Mouse (Mus musculus) E14TG2a.4 (cell line): Measurements from ENCODE around the gene Fam107a.

Source experiments
- CTCF ChIP-seq: conservative IDR thresholded peaks from 2 replicates; pipeline ENCODE4 v1.5.1; 2014; ENCODE audit warnings: low read length
- NANOG ChIP-seq: IDR thresholded peaks from 2 replicates; pipeline ENCODE4 v1.6.1; 2014; ENCODE audit warnings: borderline replicate concordance, low read length, mixed read lengths

DNA sequence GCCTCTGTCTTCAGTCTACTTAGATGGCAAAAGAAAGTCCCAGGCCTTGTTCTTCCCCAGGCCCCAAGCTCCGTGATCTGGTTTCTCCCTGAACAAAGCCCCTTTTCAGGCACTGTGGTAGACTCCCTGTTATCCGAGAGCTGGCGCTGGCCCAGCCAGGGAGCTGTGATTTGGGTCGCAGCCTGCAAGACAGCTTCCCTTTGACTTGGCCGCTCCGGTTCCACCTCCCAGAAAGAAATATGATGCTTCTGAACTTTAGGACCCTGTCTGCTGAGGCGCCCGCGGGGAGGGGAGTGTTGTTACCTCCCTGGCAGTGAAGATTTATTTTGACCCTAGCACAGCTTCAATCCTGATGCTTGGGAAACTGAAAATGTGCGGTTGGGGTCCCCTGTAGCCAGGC lies 18.1 kb upstream of the Fam107a start:
- TF ChIP-seq CTCF, result no peak
- TF ChIP-seq NANOG, result no peak
